Mouse (Mus musculus) erythroblast, embryonic 14.5 days (primary cell): ENCODE data around the gene Col15a1.

Experiments used
- GATA1 ChIP-seq: IDR thresholded peaks from 2 replicates; pipeline ENCODE4 v1.6.1; 2012; ENCODE audit warnings: low read length, inconsistent platforms, mixed read lengths
- TAL1 ChIP-seq: IDR thresholded peaks from 3 replicates; pipeline ENCODE4 v1.6.1; 2012; ENCODE audit warnings: low read length, inconsistent platforms, mixed read lengths

DNA sequence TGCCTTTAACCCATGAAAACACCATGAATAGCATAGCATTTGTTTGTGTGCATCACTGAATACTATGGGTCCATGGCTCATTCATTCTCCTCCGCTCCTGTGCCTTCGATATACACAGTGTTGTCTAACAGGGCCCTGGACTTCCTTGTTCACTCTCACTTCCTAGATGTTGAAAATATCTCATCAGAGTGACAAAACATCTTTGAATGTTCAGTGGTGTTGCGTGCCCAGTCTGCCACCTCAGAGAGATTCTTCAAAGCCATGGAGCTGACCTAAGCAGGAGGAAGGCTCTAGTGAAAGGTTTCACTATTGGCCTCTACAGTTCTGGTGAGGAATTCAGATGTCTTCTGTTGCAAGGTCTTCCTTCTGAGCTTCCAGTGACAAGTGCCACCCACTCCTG is 125.6 kb downstream of the Col15a1 start:
- TF ChIP-seq TAL1 (no peak), GATA1 (no peak)
